Mouse (Mus musculus): ENCODE results near the gene Dab1. TPM values are rescaled to one million over a fixed set of nuclear protein-coding genes. Genes with fewer than 3 reads are reported as not detected.

The Dab1 gene
- polyA plus RNA-seq, 1 experiment from 2014 or later, result 123 TPM

DNA sequence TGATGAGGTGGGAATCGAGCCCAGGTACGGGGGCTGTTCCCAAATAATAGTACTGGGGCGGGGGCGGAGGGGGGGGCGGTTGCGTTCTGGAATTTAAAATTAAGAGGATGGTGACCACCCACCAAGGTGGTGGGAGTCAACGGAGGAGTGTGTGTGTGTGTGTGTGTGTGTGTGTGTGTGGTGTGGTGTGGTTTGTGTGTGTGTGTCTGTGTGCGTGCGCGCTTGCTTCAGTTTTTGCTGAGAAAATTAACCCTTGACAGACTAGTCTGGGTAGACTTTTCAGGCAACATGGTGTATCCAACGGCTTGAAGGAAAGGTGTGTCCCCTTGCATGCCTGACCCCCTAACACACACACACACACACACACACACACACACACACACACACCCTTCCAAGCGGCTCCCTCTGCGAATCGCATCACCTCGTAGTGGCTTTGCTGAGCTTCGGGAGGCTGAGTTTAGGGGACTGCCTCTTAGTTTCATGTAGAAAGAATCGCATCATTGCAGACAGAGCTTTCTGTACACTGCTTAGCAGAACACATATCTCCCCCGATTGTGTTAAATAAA lies 1.5 kb downstream of the Dab1 start:
- peaks cover 12% of the 10 kb centered on the region; the same call in 1 of the 2 replicates for H3K4me1 ChIP-seq (ENCODE audit: control insufficient read depth, insufficient read depth, low read length)
- H3K27ac ChIP-seq (ENCODE audit: low read length), result peak overlapping the region; percentile 86
- H3K9ac ChIP-seq (ENCODE audit: low read depth, low read length), result peak overlapping the region; percentile 76
- no peaks in the 10 kb centered on the region; the same call in 1 of the 2 replicates for H3K27me3 ChIP-seq (ENCODE audit: control insufficient read depth, insufficient read depth, low read depth, low read length)
- no peaks in the 10 kb centered on the region for H3K9me3 ChIP-seq (replicated peaks; ENCODE audit: control insufficient read depth, low read length, poor library complexity, severe bottlenecking)
- H3K4me3 ChIP-seq (ENCODE audit: low read depth, low read length), result peak overlapping the region; percentile 48
- no peaks in the 10 kb centered on the region for H3K36me3 ChIP-seq (ENCODE audit: control insufficient read depth, insufficient read depth, low read length)
- H3K4me2 ChIP-seq (ENCODE audit: low read length), result peak overlapping the region; percentile 70
- ATAC-seq, result no peak
- 10% methylated on average over 18 of the region's 18 CpGs for WGBS

DNA sequence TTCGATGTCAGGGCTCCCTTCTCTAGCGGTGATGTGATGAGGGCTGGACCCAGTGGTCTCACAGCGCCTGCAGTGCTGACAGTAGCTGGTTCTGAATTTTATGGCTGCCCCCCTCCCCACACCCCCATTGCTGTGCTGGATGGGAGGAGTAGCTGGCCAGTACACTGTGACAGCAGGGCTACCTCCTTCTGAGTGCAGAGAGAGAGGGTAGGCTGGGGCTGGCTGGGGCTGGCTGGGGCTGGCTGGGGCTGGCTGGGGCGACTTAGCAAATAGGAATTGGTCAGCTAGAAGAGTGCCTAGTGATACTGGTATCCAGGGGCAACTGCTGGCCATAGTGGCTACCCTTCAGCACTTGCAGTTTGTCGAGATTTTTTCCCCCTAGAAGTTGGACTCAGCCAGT lies 2.4 kb downstream of the Dab1 start:
- peak overlapping the region; percentile 48 for H3K4me3 ChIP-seq (ENCODE audit: low read depth, low read length)
- H3K4me1 ChIP-seq (ENCODE audit: control insufficient read depth, insufficient read depth, low read length), result peaks cover 12% of the 10 kb centered on the region; the same call in 1 of the 2 replicates
- ATAC-seq, result no peak
- H3K27me3 ChIP-seq (ENCODE audit: control insufficient read depth, insufficient read depth, low read depth, low read length), result no peaks in the 10 kb centered on the region; the same call in 1 of the 2 replicates
- H3K27ac ChIP-seq (ENCODE audit: low read length), result peak overlapping the region; percentile 60; the same call in 1 of the 2 replicates
- H3K4me2 ChIP-seq (ENCODE audit: low read length), result peak overlapping the region; percentile 70
- H3K9ac ChIP-seq (ENCODE audit: low read depth, low read length), result peak overlapping the region; percentile 52
- no peaks in the 10 kb centered on the region for H3K36me3 ChIP-seq (ENCODE audit: control insufficient read depth, insufficient read depth, low read length)
- WGBS, result 15% methylated on average over 5 of the region's 5 CpGs
- no peaks in the 10 kb centered on the region for H3K9me3 ChIP-seq (replicated peaks; ENCODE audit: control insufficient read depth, low read length, poor library complexity, severe bottlenecking)

DNA sequence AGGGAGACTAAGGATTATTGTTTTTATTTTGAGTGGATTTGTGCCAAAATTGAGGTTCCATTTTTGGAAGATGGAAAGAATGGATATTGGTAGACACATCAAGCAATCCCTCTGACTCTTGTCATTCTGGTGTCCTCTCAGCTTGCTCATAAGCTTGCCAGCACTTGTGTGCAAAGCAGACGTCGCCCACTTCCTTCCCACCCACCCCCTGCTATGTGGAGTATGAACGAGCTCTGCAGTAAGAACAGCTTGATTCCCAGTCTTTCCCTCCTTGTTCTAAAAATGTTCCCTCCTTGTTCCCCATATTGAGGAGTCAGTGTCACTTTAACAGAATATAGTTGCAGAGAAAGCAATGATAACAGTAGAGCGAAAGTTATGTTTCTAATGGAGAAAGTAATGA lies 11.0 kb downstream of the Dab1 start:
- 78% methylated on average over 4 of the region's 4 CpGs for WGBS
- no peak for ATAC-seq
- Histone ChIP-seq H3K4me3 (ENCODE audit: low read depth, low read length) (no peak overlapping the region), H3K4me1 (ENCODE audit: control insufficient read depth, insufficient read depth, low read length) (peaks cover 2% of the 10 kb centered on the region; the same call in 1 of the 2 replicates), H3K4me2 (ENCODE audit: low read length) (no peak overlapping the region), H3K9ac (ENCODE audit: low read depth, low read length) (no peak overlapping the region), H3K27me3 (ENCODE audit: control insufficient read depth, insufficient read depth, low read depth, low read length) (no peaks in the 10 kb centered on the region), H3K36me3 (ENCODE audit: control insufficient read depth, insufficient read depth, low read length) (no peaks in the 10 kb centered on the region), H3K27ac (ENCODE audit: low read length) (no peak overlapping the region), H3K9me3 (replicated peaks; ENCODE audit: control insufficient read depth, low read length, poor library complexity, severe bottlenecking) (no peaks in the 10 kb centered on the region)

DNA sequence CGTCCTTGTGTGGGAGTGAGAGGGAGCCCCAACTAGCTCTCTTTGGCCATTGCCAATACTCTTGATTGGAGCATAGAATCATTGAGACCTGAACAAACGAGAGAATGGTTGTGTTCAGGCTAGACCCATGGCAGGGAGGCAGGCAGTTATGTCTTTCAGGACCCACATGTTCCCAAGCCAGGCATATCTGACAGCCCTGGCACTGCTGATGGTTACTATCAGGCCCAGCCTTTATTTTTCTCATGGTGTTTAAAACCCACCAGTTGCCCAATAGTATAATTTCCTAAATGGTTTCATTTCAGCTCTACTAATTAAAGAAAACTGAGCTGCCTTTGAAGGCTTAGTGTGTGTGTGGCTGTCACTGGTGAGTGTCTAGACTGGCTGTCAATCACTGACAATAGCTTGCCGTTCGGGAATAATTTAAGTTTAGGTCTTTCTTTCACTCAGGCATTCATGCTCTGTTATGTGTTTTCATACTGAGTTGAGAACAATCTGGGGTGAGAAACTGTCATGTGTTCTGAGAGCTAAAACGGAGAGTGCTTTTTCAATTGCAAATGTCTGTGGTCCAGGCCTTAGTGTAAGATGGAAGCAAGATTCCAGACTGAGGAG lies 17.1 kb downstream of the Dab1 start:
- H3K9ac ChIP-seq (ENCODE audit: low read depth, low read length), result no peak overlapping the region
- H3K27me3 ChIP-seq (ENCODE audit: control insufficient read depth, insufficient read depth, low read depth, low read length), result no peaks in the 10 kb centered on the region
- no peak for ATAC-seq
- H3K4me3 ChIP-seq (ENCODE audit: low read depth, low read length), result no peak overlapping the region
- no peaks in the 10 kb centered on the region for H3K9me3 ChIP-seq (replicated peaks; ENCODE audit: control insufficient read depth, low read length, poor library complexity, severe bottlenecking)
- H3K4me2 ChIP-seq (ENCODE audit: low read length), result no peak overlapping the region
- H3K27ac ChIP-seq (ENCODE audit: low read length), result no peak overlapping the region
- WGBS, result 30% methylated on average over 5 of the region's 5 CpGs
- no peaks in the 10 kb centered on the region; the same call in 1 of the 2 replicates for H3K4me1 ChIP-seq (ENCODE audit: control insufficient read depth, insufficient read depth, low read length)
- no peaks in the 10 kb centered on the region for H3K36me3 ChIP-seq (ENCODE audit: control insufficient read depth, insufficient read depth, low read length)

DNA sequence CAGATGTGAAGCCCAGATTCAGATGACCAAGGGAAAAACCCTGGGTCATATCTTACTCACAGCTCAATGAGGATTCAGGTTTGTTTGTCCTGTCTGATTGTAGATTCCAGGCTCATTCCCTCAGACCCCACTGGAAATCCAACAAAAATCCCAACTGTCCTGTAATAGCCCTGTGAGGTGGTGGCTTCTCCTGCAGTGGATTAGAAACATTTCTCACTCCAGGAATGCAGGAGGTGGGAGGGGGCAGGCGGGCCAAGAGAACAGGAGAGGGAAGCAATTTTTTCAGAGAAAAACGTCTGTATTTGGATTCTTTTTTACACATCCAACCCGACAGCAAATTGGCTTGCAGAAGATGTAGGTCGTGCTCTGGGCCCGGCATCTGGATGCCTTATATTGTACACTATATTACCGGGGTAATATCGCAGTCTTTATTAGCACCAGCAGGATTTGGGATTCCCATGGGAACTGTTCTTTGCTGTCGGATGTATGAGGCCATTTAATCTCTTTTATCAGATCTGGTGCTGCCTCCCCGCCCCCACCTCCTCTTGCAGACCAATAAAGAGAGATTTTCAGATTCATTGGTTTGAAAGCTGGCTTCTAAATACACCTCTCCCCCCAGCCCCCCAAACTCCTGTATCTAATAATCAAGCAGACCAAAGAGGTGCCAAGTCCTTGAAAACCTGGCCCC lies 29.2 kb downstream of the Dab1 start:
- H3K4me1 ChIP-seq (ENCODE audit: control insufficient read depth, insufficient read depth, low read length), result peaks cover 7% of the 10 kb centered on the region; the same call in 1 of the 2 replicates
- no peak overlapping the region for H3K27ac ChIP-seq (ENCODE audit: low read length)
- H3K9ac ChIP-seq (ENCODE audit: low read depth, low read length), result no peak overlapping the region
- no peak overlapping the region for H3K4me2 ChIP-seq (ENCODE audit: low read length)
- no peak overlapping the region for H3K4me3 ChIP-seq (ENCODE audit: low read depth, low read length)
- H3K9me3 ChIP-seq (replicated peaks; ENCODE audit: control insufficient read depth, low read length, poor library complexity, severe bottlenecking), result no peaks in the 10 kb centered on the region
- 9% methylated on average over 9 of the region's 9 CpGs for WGBS
- no peaks in the 10 kb centered on the region for H3K36me3 ChIP-seq (ENCODE audit: control insufficient read depth, insufficient read depth, low read length)
- no peaks in the 10 kb centered on the region for H3K27me3 ChIP-seq (ENCODE audit: control insufficient read depth, insufficient read depth, low read depth, low read length)
- ATAC-seq, result no peak

DNA sequence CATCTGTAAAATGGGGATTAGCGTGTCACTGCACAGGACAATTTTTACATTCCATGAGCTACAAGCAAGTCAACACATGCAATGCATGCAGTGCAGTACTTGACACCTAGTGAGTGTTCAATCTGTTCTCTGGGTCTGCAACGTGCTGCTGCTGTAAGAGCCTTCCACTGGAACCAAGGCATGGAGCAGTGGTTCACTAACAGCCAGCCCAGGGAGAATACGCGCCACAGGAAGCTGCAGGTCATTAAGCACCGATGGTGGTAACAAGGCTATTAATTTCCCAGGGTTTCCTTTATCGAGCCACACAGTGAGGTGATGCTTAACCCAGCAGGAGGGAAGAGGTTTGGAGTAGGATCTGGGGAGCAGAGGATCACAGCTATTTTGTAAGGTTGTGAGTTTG lies 36.6 kb downstream of the Dab1 start:
- no peaks in the 10 kb centered on the region for H3K4me1 ChIP-seq (ENCODE audit: control insufficient read depth, insufficient read depth, low read length)
- no peak overlapping the region for H3K4me3 ChIP-seq (ENCODE audit: low read depth, low read length)
- H3K27me3 ChIP-seq (ENCODE audit: control insufficient read depth, insufficient read depth, low read depth, low read length), result no peaks in the 10 kb centered on the region
- no peak overlapping the region for H3K27ac ChIP-seq (ENCODE audit: low read length)
- no peak for ATAC-seq
- H3K9ac ChIP-seq (ENCODE audit: low read depth, low read length), result no peak overlapping the region
- no peaks in the 10 kb centered on the region for H3K9me3 ChIP-seq (replicated peaks; ENCODE audit: control insufficient read depth, low read length, poor library complexity, severe bottlenecking)
- H3K36me3 ChIP-seq (ENCODE audit: control insufficient read depth, insufficient read depth, low read length), result no peaks in the 10 kb centered on the region
- WGBS, result 54% methylated on average over 6 of the region's 6 CpGs
- H3K4me2 ChIP-seq (ENCODE audit: low read length), result no peak overlapping the region

DNA sequence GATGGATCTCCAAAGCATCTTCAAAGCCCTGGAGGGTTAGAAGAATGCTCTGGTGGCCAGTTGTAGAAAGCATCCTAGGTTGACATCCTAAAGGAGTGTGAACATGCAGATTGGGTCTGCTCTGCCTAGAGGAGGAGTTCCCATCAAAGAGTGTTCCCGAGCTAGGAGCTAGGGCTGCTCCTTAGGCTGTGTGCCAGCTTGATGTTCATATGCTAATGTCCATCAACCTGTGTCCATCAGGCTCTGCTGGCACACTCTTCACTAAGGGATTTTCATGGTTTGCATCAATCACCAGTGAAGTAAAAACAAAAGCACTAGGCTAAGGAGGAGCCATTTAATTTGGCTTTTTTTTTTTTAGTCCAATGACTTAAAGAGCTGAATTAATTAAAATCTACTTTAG lies 42.2 kb downstream of the Dab1 start:
- no peak for ATAC-seq
- no peaks in the 10 kb centered on the region for H3K36me3 ChIP-seq (ENCODE audit: control insufficient read depth, insufficient read depth, low read length)
- H3K4me1 ChIP-seq (ENCODE audit: control insufficient read depth, insufficient read depth, low read length), result no peaks in the 10 kb centered on the region
- no peak overlapping the region for H3K9ac ChIP-seq (ENCODE audit: low read depth, low read length)
- H3K4me2 ChIP-seq (ENCODE audit: low read length), result no peak overlapping the region
- no peaks in the 10 kb centered on the region for H3K27me3 ChIP-seq (ENCODE audit: control insufficient read depth, insufficient read depth, low read depth, low read length)
- H3K9me3 ChIP-seq (replicated peaks; ENCODE audit: control insufficient read depth, low read length, poor library complexity, severe bottlenecking), result no peaks in the 10 kb centered on the region
- H3K27ac ChIP-seq (ENCODE audit: low read length), result no peak overlapping the region
- no peak overlapping the region for H3K4me3 ChIP-seq (ENCODE audit: low read depth, low read length)
- WGBS, result 30% methylated on average over 1 of the region's 1 CpGs

DNA sequence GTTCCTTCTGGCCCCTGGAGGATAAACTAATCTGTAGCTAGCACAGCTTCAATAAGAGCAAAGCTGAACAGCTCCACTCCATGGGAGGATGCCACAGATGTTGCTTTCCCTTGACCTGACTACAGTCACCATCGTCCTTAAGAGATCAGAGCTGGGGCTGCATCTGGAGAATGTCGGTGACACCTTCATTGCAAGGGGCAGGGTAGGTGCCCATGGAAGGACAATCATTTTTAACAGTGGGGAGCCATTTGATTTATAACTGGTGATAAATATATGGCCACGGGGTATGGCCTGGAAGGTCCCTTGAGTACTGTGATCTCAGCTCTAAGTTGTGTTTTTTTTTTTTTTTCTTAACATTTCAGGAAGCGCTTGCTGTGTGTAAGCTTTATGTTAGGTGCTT lies 48.3 kb downstream of the Dab1 start:
- no peak overlapping the region for H3K4me3 ChIP-seq (ENCODE audit: low read depth, low read length)
- H3K9me3 ChIP-seq (replicated peaks; ENCODE audit: control insufficient read depth, low read length, poor library complexity, severe bottlenecking), result no peaks in the 10 kb centered on the region
- H3K27me3 ChIP-seq (ENCODE audit: control insufficient read depth, insufficient read depth, low read depth, low read length), result no peaks in the 10 kb centered on the region
- H3K36me3 ChIP-seq (ENCODE audit: control insufficient read depth, insufficient read depth, low read length), result no peaks in the 10 kb centered on the region
- H3K9ac ChIP-seq (ENCODE audit: low read depth, low read length), result no peak overlapping the region
- no peak overlapping the region for H3K27ac ChIP-seq (ENCODE audit: low read length)
- ATAC-seq, result no peak
- H3K4me1 ChIP-seq (ENCODE audit: control insufficient read depth, insufficient read depth, low read length), result no peaks in the 10 kb centered on the region
- no peak overlapping the region for H3K4me2 ChIP-seq (ENCODE audit: low read length)
- 89% methylated on average over 4 of the region's 4 CpGs for WGBS

DNA sequence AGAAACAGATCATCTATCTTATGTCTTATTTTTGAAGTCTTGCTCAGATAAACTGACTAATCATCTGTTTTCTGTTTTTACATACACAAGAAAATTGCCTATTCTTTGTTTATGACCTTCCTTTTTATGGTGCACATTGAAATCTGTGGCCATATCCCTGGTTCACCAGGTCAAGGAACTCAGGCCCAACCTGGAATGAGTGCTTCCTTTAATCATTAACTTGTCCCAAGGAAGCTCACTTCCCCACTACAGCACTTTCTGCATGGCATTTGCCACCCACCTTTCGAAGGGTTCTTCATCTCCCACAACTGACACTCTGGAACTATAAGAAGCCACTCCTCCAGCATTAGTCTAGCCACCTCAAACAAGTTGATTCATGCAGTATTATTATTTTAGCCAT lies 58.0 kb downstream of the Dab1 start:
- no peak for ATAC-seq
- Histone ChIP-seq H3K9me3 (replicated peaks; ENCODE audit: control insufficient read depth, low read length, poor library complexity, severe bottlenecking) (no peaks in the 10 kb centered on the region), H3K4me2 (ENCODE audit: low read length) (no peak overlapping the region), H3K9ac (ENCODE audit: low read depth, low read length) (no peak overlapping the region), H3K4me3 (ENCODE audit: low read depth, low read length) (no peak overlapping the region), H3K4me1 (ENCODE audit: control insufficient read depth, insufficient read depth, low read length) (no peaks in the 10 kb centered on the region), H3K27me3 (ENCODE audit: control insufficient read depth, insufficient read depth, low read depth, low read length) (no peaks in the 10 kb centered on the region), H3K27ac (ENCODE audit: low read length) (no peak overlapping the region), H3K36me3 (ENCODE audit: control insufficient read depth, insufficient read depth, low read length) (no peaks in the 10 kb centered on the region)
- 85% methylated on average over 1 of the region's 1 CpGs for WGBS
